Mouse (Mus musculus) midbrain, embryonic 13.5 days (tissue): ENCODE measurements around the gene Cdc42se2. TPM values are rescaled to one million over a fixed set of nuclear protein-coding genes. Genes with fewer than 3 reads are reported as not detected.
A peak's percentile ranks its signal among the peaks of the same experiment; 100 is the strongest.

Experiments
- ATAC-seq: fragments of 200-750 bp; cut with Nextera tagmentation; 2 replicates; pipeline ENCODE4 v1.8.0; 2017; ENCODE audit warnings: mild to moderate bottlenecking, moderate TSS enrichment, moderate library complexity
- H3K27ac ChIP-seq: fragments of 300-500 bp; sonication (generic); 2 replicates; pipeline ENCODE4 v1.5.1; 2015; ENCODE audit warnings: inconsistent platforms, mild to moderate bottlenecking, moderate library complexity
- H3K27me3 ChIP-seq: fragments of 300-500 bp; sonication (generic); 2 replicates; pipeline ENCODE4 v1.6.1; 2015; ENCODE audit warnings: mild to moderate bottlenecking, inconsistent platforms
- H3K36me3 ChIP-seq: fragments of 300-500 bp; sonication (generic); 2 replicates; pipeline ENCODE4 v1.6.1; 2015; ENCODE audit warnings: mild to moderate bottlenecking, inconsistent platforms
- H3K4me1 ChIP-seq: fragments of 300-500 bp; sonication (generic); replicated peaks from 2 replicates; pipeline ENCODE4 v1.6.1; 2015; ENCODE audit warnings: inconsistent platforms
- H3K4me2 ChIP-seq: fragments of 300-500 bp; sonication (generic); replicated peaks from 2 replicates; pipeline ENCODE4 v1.6.1; 2015; ENCODE audit warnings: moderate library complexity, mild to moderate bottlenecking, inconsistent platforms
- H3K4me3 ChIP-seq: fragments of 300-500 bp; sonication (generic); replicated peaks from 2 replicates; pipeline ENCODE4 v1.5.1; 2015; ENCODE audit warnings: mild to moderate bottlenecking, inconsistent platforms
- H3K9ac ChIP-seq: fragments of 300-500 bp; sonication (generic); replicated peaks from 2 replicates; pipeline ENCODE4 v1.6.1; 2015; ENCODE audit warnings: mild to moderate bottlenecking, inconsistent platforms
- H3K9me3 ChIP-seq: fragments of 300-500 bp; sonication (generic); 2 replicates; pipeline ENCODE4 v1.6.1; 2016; ENCODE audit warnings: mild to moderate bottlenecking, inconsistent platforms
- WGBS: fragments of 180-500 bp; shearing (Covaris S2); methylation state at CpG from one replicate; pipeline ENCODE4 v1.1.7; 2015; 5-methylcytosine and 5-hydroxymethylcytosine counted together
- polyA plus RNA-seq: library from polyadenylated mRNA; unstranded; fragments of >200 nt; fragmentation: Nextera tagmentation; extraction: Ambion mirVana; gene quantifications from 2 replicates; pipeline ENCODE4 v1.2.1, GENCODE M21; 2015

Gene Cdc42se2
- polyA plus RNA-seq, result 205 and 209 TPM in 2 replicates

DNA sequence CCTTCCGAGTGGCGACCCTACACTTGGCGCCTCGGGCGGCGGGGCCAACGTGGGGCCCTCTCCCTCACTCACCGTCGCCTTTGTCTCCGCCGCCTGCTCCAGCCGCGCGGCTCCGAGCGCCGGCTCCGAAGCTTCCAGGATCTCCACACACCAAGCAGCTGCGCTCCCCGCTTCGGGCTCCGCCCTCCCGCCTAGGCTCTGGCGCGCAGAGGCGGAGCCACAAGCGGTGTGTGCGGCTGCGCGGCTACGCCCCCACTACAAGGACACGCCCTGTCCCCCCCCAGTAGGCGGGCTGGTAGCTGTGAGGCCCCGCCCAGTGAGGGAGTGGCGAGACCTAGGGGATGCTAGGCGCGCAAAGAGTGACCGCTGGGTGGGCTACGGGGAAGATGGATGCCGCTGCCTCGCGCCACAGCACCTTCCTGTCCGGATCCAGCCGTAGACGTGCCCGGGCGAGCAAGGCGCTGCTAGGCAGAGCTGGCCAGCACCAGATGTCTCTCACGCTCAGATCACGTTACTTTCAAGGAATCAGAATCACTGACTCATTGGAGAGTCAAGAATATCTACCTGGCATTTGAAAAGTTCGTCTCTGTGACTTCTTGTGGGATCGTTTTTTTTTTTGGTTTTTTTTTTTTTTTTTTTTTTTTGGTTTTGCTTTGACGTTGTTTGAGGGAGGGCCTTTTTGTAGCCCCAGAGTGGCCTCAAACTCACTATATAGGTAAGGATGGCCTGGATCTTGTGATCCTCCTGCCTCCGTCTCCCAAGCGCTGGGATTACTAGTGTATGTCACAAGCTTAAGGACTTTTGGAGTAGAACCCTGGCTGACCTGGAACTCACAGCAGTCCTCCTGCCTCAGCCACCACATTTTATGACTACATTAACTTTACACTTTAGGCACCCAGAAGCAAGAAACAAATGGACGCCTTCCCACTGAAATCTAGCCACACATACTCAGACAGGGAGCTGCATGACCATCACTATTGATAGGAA, at the start of gene Cdc42se2:
Gene Cdc42se2, minus strand, starts transcription at position 188 of the 987 bp plus-strand sequence.
- ATAC-seq, result peak; percentile 98
- peak within 1 kb of the TSS; percentile 87 for H3K4me3 ChIP-seq
- H3K4me1 ChIP-seq, result peaks cover 40% of the 10 kb centered on the region
- peak within 1 kb of the TSS; percentile 99 for H3K27ac ChIP-seq
- H3K9ac ChIP-seq, result peak within 1 kb of the TSS; percentile 94
- peak within 1 kb of the TSS; percentile 75 for H3K4me2 ChIP-seq
- H3K9me3 ChIP-seq, result no peaks in the 10 kb centered on the region
- no peaks in the 10 kb centered on the region; the same call in 1 of the 2 replicates for H3K27me3 ChIP-seq
- no peaks in the 10 kb centered on the region for H3K36me3 ChIP-seq
- WGBS, result 3% methylated on average over 55 of the region's 56 CpGs

DNA sequence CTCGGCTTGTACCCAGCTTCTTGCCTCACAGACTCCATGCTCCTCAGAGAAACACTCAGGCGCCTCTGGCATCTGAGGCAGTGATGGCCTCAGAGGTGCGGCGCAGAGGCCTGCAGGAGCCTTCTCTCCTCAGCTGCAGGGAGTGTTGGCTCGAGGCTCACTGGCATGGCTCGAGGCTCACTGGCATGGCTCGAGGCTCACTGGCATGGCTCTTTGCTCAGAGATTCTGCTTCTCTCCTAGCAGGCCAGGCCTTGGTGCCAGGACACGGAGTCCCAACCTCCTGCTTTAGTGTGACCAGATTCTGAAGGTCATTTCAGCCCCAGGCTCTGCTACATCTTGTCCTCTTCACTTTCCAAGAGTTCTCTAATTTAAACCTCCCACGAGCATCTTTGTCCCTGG, 48.6 kb upstream of the Cdc42se2 start:
- Histone ChIP-seq H3K4me1 (no peaks in the 10 kb centered on the region), H3K27me3 (no peaks in the 10 kb centered on the region), H3K36me3 (no peaks in the 10 kb centered on the region), H3K27ac (no peak overlapping the region), H3K9me3 (no peaks in the 10 kb centered on the region), H3K4me3 (no peak overlapping the region), H3K9ac (no peak overlapping the region), H3K4me2 (no peak overlapping the region)
- 83% methylated on average over 9 of the region's 9 CpGs for WGBS
- ATAC-seq, result no peak

DNA sequence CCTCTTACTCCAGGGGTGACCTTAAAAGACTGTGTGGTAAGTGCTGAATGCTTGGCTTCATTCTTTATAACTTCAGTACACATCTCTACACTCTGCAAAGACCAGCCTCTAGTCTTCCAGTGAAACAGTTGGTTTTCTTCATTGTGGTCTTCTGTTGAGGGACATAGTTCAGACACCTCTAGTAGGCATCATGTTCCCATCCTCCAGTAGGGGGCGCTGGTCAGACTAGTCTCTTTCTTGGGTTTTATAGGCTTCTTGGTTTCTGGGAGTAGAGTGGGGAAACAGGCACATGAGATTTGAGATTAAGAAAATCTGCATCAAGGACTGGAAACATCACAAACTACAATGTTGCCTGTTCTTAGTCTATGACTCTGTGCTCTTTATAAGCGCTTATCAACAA, 47.1 kb upstream of the Cdc42se2 start:
- no peak overlapping the region for H3K4me2 ChIP-seq
- WGBS, result 59% methylated on average over 2 of the region's 2 CpGs
- ATAC-seq, result no peak
- no peaks in the 10 kb centered on the region for H3K9me3 ChIP-seq
- no peaks in the 10 kb centered on the region for H3K4me1 ChIP-seq
- no peak overlapping the region for H3K4me3 ChIP-seq
- H3K27ac ChIP-seq, result no peak overlapping the region
- H3K27me3 ChIP-seq, result no peaks in the 10 kb centered on the region
- no peaks in the 10 kb centered on the region for H3K36me3 ChIP-seq
- H3K9ac ChIP-seq, result no peak overlapping the region

DNA sequence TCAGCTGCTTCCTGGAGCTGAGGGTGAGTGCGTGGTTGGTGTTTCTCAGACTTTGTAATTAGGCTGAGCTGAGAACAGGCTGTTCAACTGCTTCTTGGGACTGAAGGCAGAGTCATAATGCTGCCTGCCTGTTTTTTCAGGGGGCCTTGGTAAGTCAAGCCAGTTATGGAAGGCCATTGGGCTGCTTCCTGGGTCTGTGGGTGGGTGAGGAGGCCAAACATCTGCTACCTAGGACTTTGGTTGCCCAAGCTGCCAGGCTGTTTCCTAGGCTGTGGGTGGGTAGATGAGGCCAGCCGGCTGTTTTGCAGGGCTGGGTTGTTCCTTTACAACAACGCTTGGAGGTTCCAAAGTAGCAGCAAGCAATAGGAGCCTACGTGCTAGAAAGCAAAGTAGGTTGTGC, 46.4 kb upstream of the Cdc42se2 start:
- Histone ChIP-seq H3K9me3 (no peaks in the 10 kb centered on the region), H3K27ac (no peak overlapping the region), H3K4me1 (no peaks in the 10 kb centered on the region), H3K9ac (no peak overlapping the region), H3K27me3 (no peaks in the 10 kb centered on the region), H3K36me3 (no peaks in the 10 kb centered on the region), H3K4me2 (no peak overlapping the region), H3K4me3 (no peak overlapping the region)
- no peak for ATAC-seq
- 91% methylated on average over 4 of the region's 4 CpGs for WGBS

DNA sequence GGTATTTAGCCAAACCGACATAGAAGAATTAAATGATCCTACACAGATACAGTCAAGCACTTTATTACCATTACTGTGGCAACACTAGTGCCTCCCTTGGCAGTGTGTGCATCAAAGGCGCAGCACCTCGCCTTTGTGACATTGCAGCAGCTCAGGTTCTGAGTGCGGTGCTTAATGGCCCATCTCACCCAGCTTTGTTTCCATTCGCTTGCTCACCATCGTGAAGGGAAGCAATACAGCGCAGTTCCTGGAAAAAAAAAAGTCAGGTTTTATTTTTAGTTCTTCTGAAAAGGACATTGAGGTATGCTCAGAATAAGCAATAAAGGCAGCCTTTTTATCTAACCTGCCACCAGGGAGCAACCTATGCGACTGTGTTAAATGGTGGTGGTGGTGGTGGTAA, 39.3 kb upstream of the Cdc42se2 start:
- Histone ChIP-seq H3K4me2 (no peak overlapping the region), H3K27ac (no peak overlapping the region), H3K27me3 (no peaks in the 10 kb centered on the region), H3K9me3 (no peaks in the 10 kb centered on the region), H3K9ac (no peak overlapping the region), H3K36me3 (no peaks in the 10 kb centered on the region), H3K4me3 (no peak overlapping the region), H3K4me1 (no peaks in the 10 kb centered on the region)
- ATAC-seq, result no peak
- 95% methylated on average over 8 of the region's 8 CpGs for WGBS

DNA sequence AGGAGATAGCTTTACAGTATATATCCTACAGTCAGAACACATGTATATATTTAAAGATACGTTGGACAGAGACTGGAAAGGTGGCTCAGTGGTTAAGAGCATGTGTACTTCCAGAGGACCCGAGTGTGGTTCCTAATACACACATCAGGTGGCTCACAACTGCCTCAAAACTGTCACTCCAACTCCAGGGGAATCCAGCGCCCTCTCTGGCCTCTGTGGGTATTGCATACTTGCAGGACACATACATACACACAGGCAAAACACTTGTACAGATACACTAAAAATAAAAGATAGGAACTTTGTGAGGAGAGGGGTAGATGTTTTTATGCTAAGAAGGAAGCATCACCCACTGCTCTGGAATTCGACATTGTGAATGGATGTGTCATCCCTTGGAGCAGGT, 38.3 kb upstream of the Cdc42se2 start:
- no peak overlapping the region for H3K9ac ChIP-seq
- H3K4me1 ChIP-seq, result peaks cover under 1% of the 10 kb centered on the region; the same call in 1 of the 2 replicates
- no peak for ATAC-seq
- H3K4me3 ChIP-seq, result no peak overlapping the region
- no peak overlapping the region for H3K4me2 ChIP-seq
- H3K27ac ChIP-seq, result no peak overlapping the region
- H3K36me3 ChIP-seq, result no peaks in the 10 kb centered on the region
- no peaks in the 10 kb centered on the region for H3K27me3 ChIP-seq
- no peaks in the 10 kb centered on the region for H3K9me3 ChIP-seq
- 82% methylated on average over 4 of the region's 4 CpGs for WGBS

DNA sequence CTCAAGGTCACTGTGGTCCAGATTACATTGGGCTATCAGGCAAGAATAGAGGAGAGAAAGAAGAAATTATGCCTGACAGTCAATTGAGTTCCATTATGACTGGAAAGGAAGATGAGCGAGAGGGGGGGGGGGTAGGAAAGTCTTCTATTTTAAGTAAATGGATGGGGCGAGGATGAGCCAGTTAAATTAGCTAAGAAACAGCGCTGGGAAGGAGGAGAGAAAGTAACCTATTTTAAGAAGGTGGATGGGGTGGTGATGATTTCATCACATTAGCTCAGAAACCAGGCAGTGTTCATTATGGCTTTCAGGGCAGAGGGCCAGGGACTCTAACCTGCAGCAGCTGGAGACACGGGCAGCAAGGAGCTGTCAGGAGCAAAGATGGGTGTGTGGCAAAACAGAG, 36.0 kb upstream of the Cdc42se2 start:
- no peaks in the 10 kb centered on the region for H3K27me3 ChIP-seq
- H3K4me2 ChIP-seq, result no peak overlapping the region
- H3K4me1 ChIP-seq, result peaks cover 4% of the 10 kb centered on the region; the same call in 1 of the 2 replicates
- ATAC-seq, result no peak
- H3K9ac ChIP-seq, result no peak overlapping the region
- no peak overlapping the region for H3K4me3 ChIP-seq
- no peaks in the 10 kb centered on the region for H3K9me3 ChIP-seq
- WGBS, result 84% methylated on average over 4 of the region's 4 CpGs
- no peaks in the 10 kb centered on the region for H3K36me3 ChIP-seq
- no peak overlapping the region for H3K27ac ChIP-seq

DNA sequence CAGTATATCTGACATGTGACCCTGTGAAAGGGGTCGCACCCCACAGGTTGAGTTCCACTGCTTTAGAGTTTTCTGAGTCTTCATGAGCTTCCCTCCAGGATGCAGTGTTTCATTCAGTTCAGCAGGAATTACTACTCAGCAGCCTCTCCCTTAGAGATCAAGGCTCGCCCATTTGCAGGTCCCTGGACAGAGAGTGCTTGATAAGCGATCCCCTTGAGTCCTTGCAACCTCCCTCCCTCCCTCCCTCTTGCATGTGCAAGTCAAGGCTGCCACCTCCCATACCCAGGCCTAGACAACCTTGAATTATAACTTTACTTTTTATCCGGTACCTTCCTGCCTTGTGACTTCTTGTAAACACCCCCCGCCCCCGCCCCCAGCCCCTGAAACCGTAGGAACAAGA, 32.0 kb upstream of the Cdc42se2 start:
- Histone ChIP-seq H3K9ac (no peak overlapping the region), H3K9me3 (no peaks in the 10 kb centered on the region), H3K4me3 (no peak overlapping the region), H3K4me2 (no peak overlapping the region), H3K36me3 (no peaks in the 10 kb centered on the region), H3K27me3 (no peaks in the 10 kb centered on the region), H3K4me1 (peaks cover 10% of the 10 kb centered on the region; the same call in 1 of the 2 replicates), H3K27ac (no peak overlapping the region)
- ATAC-seq, result no peak
- WGBS, result 81% methylated on average over 7 of the region's 7 CpGs

DNA sequence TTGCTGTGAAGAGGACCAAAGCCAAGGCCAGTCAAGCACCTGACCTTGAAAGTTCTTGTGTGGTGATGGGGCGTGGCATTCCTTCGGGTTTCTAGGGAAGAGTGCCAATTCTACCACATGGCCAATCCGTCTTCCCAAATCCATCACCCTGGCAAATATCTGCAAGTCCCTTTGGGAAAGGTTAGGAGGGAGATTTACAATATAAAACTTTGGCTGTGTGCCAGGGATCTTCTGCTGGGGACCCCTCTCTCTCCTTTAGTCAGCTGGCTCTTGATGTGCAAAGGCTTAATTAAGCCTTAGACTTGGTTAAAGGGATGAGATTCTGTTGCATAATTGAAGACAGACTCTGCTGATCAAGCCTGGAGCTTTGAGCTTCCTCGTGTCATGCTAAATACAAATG, 30.0 kb upstream of the Cdc42se2 start:
- Histone ChIP-seq H3K27ac (no peak overlapping the region), H3K27me3 (no peaks in the 10 kb centered on the region), H3K4me1 (peaks cover 30% of the 10 kb centered on the region), H3K4me2 (no peak overlapping the region), H3K4me3 (no peak overlapping the region), H3K9ac (no peak overlapping the region), H3K36me3 (no peaks in the 10 kb centered on the region), H3K9me3 (no peaks in the 10 kb centered on the region)
- no peak for ATAC-seq
- 61% methylated on average over 4 of the region's 4 CpGs for WGBS

DNA sequence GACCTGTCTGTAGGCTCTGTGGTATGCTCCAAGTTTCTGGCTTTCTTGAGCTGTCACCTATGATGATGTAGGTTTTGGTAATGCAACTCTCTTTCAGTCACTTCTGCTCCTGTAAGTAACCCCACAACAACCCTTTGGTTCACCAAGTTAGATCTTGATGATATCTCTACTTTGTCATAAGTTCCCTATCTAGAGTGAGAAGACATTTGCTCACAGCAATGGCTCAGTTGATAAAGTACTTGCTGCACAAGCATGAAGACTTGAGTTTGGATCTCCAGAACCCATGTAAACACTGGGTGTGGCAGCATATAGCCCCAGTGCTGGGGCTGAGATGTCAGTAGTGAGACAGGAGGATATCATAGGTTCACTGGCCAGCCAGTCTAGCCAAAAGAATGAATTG, 28.2 kb upstream of the Cdc42se2 start:
- H3K4me1 ChIP-seq, result peaks cover 36% of the 10 kb centered on the region
- no peak overlapping the region for H3K27ac ChIP-seq
- H3K9ac ChIP-seq, result no peak overlapping the region
- no peak for ATAC-seq
- H3K4me3 ChIP-seq, result no peak overlapping the region
- no peaks in the 10 kb centered on the region for H3K27me3 ChIP-seq
- no peaks in the 10 kb centered on the region for H3K36me3 ChIP-seq
- H3K4me2 ChIP-seq, result no peak overlapping the region
- no peaks in the 10 kb centered on the region for H3K9me3 ChIP-seq

DNA sequence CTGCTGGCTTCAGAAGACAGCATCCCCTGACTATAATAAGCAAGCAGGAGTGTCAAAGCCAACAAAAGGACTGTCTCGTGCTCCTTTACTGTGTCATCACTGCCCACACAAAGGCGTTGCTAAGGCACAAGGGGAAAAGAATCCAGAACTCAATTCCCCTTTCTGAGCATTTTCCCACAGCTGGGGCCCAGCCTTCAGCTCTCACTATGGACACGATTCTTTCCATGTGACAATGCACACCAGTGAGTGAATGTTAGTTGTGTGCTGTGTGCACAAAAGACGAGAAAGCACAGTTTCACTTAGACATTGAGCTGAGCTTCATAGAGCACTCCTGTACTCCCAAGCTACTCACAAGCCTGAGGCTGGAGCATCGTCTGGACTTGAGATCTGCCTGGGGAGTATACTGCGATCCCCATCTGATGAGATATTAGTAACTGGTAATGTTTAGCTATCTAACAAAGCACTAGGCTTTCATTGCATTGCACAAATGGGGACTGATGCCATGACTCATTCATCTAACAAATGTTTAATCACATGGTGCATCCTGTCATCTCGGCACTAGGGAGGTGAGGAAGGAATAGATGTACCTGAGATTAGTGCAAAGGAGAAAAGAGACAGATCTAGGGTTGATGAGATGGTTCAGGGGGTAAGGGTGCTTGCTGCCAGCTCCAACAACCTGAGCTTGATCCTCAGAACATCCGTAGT, 25.5 kb upstream of the Cdc42se2 start:
- Histone ChIP-seq H3K4me2 (no peak overlapping the region), H3K36me3 (no peaks in the 10 kb centered on the region), H3K4me3 (no peak overlapping the region), H3K9me3 (no peaks in the 10 kb centered on the region), H3K27me3 (no peaks in the 10 kb centered on the region), H3K4me1 (peaks cover 33% of the 10 kb centered on the region), H3K27ac (peak overlapping the region; percentile 73), H3K9ac (no peak overlapping the region)
- peak; percentile 92 for ATAC-seq
- 17% methylated on average over 8 of the region's 8 CpGs for WGBS

DNA sequence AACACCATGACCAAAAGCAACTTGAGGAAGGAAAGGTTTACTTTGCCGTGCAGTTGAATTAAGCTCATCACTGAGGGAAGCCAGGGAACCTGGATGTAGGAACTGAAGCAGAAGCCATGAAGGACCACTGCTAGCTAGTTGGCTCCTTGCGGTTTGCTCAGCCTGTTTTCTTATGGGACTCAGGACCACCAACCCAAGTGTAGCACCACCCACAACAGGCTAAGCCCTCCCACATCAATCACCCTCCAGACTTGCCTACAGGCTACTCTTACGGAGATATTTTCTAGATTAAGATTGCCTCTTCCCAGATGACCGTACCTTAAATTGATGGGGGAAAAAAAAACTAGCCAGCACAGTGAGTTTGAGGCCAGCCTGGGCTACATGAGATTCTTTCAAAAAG, 24.8 kb upstream of the Cdc42se2 start:
- H3K27ac ChIP-seq, result peak overlapping the region; percentile 73
- H3K9ac ChIP-seq, result no peak overlapping the region
- no peaks in the 10 kb centered on the region for H3K9me3 ChIP-seq
- WGBS, result 20% methylated on average over 4 of the region's 4 CpGs
- no peak overlapping the region for H3K4me3 ChIP-seq
- ATAC-seq, result 0 out of 2 replicates have a peak, but pooled peaks have one; percentile 47
- peaks cover 28% of the 10 kb centered on the region for H3K4me1 ChIP-seq
- H3K4me2 ChIP-seq, result no peak overlapping the region
- H3K27me3 ChIP-seq, result no peaks in the 10 kb centered on the region
- no peaks in the 10 kb centered on the region for H3K36me3 ChIP-seq
